Comparison of ENCODE assay signal across 17 mouse cellular contexts in the genomic region with DNA sequence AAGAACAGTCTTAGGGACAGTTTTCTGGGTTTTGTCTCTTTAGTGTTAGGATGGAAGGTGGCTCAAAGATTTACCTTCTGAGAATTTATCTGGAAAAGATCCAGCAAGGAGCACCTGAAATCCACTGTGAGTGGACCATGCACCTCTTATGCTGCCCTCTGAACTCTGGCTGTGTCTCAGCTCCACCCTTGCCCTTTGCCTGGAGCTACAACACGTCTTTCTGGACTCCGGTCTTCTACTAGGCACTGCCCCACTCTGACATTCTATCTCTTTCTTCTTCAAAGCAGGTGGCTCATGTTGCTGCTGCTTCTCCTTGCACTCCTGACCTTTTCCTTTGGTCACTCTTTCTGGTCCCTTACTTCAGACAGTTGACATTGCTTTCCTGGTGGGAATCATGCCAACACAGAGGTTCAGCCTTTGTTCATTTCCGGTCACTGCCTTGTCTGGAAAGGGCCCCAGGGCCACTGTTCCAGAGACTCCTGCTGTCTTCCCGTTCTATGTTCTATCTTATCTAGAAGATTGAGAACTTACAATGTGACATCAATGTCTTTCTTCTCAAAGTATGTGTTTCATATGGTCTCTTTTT. TPM values are rescaled to one million over a fixed set of nuclear protein-coding genes. Genes with fewer than 3 reads are reported as not detected.
"Had no signal": no experiment of that assay in that cellular context is flagged by ENCODE, and none has a peak within 500 bp of the region (broad histone marks: within the 10 kb centered on the region; RNA-seq: fewer than 3 reads in every experiment).

No protein-coding gene starts in this region.

- H3K4me1 ChIP-seq: limb, embryonic 10.5 days; liver, embryonic 13.5 days; midbrain, embryonic 13.5 days; neural tube, embryonic 15.5 days had no signal

- ATAC-seq: hindbrain, embryonic 16.5 days; inflammation-experienced regulatory T-cells, adult 6 months; liver, postnatal 0 days; midbrain, embryonic 13.5 days had no signal

- H3K9ac ChIP-seq: liver, embryonic 13.5 days; liver, postnatal 0 days; midbrain, embryonic 13.5 days; neural tube, embryonic 15.5 days had no signal

- H3K36me3 ChIP-seq: limb, embryonic 10.5 days; liver, embryonic 13.5 days; midbrain, embryonic 13.5 days; neural tube, embryonic 15.5 days had no signal

- H3K4me3 ChIP-seq: limb, embryonic 10.5 days; liver, embryonic 13.5 days; midbrain, embryonic 13.5 days; neural tube, embryonic 15.5 days had no signal

- H3K27me3 ChIP-seq: liver, embryonic 13.5 days; midbrain, embryonic 13.5 days; neural tube, embryonic 15.5 days had no signal

- DNase-seq: liver, embryonic 13.5 days; liver, postnatal 0 days; right cerebral cortex, adult 18-20 months; right cerebral cortex, postnatal 25 days; thymus, adult 18-20 months; thymus, postnatal 14 days had no signal

- H3K27ac ChIP-seq: limb, embryonic 10.5 days; liver, embryonic 13.5 days; midbrain, embryonic 13.5 days; neural tube, embryonic 15.5 days had no signal

- H3K4me2 ChIP-seq: liver, embryonic 13.5 days; midbrain, embryonic 13.5 days; neural tube, embryonic 15.5 days had no signal

- H3K9me3 ChIP-seq: limb, embryonic 10.5 days; liver, embryonic 13.5 days; midbrain, embryonic 13.5 days; neural tube, embryonic 15.5 days had no signal

RNA-seq across cellular contexts. Expression of a gene that starts 21.0 kb away (rescaled TPM):
- polyA plus RNA-seq: hindbrain, embryonic 16.5 days; inflammation-experienced regulatory T-cells, adult 6 months; limb, embryonic 10.5 days; limb, embryonic 14.5 days; liver, embryonic 13.5 days; liver, postnatal 0 days; lung, embryonic 16.5 days; midbrain, embryonic 13.5 days; neural tube, embryonic 11.5 days; neural tube, embryonic 15.5 days; stomach, embryonic 14.5 days; urinary bladder, adult 2 months had no signal

RNA-seq across cellular contexts. Expression of a gene that starts 42.5 kb away (rescaled TPM):
- polyA plus RNA-seq: hindbrain, embryonic 16.5 days; limb, embryonic 10.5 days; midbrain, postnatal 0 days; neural tube, embryonic 11.5 days; neural tube, embryonic 15.5 days; stomach, embryonic 14.5 days; urinary bladder, adult 2 months had no signal
